Mouse (Mus musculus) lung, adult 2 months (tissue): ENCODE data around the gene Tec.

Source experiments
- CTCF ChIP-seq: fragments of 200-500 bp; IDR thresholded peaks from 2 replicates; pipeline ENCODE4 v1.5.1; 2011; ENCODE audit warnings: mild to moderate bottlenecking, low read length, control low read depth; ENCODE audit not compliant: insufficient read depth
- POLR2A ChIP-seq: fragments of 200-500 bp; IDR thresholded peaks from 2 replicates; pipeline ENCODE4 v1.6.1; 2011; ENCODE audit warnings: low read depth, mild to moderate bottlenecking, control low read depth, low read length, borderline replicate concordance; ENCODE audit errors: extremely low read depth

GRCm38 (mm10) chr5:72818513-72819180 lies 49.6 kb downstream of the Tec start:
- TF ChIP-seq POLR2A: no peak
- no peak for TF ChIP-seq CTCF
